Mouse (Mus musculus) telencephalon, adult 2 months (tissue): ENCODE data around the gene Dpm2.
A peak's percentile ranks its signal among the peaks of the same experiment; 100 is the strongest.

Experiments used
- DNase-seq: peaks from one replicate; pipeline ENCODE4 v3.0.0-alpha.2; 2011; ENCODE audit warnings: low read depth, low spot score

Gene Dpm2

GRCm38 (mm10) chr2:32570698-32571494 is at the start of gene Dpm2:
Gene Dpm2 (plus strand): TSS chr2:32570858.
- peak; percentile 94 for DNase-seq

- DNase-seq = no peak
Measured at GRCm38 (mm10) chr2:32524536-32525031, 46.1 kb upstream of the Dpm2 start.

GRCm38 (mm10) chr2:32525816-32526215 is 44.8 kb upstream of the Dpm2 start:
- no peak for DNase-seq

- DNase-seq = no peak
Measured at GRCm38 (mm10) chr2:32527468-32527966, 43.1 kb upstream of the Dpm2 start.

- no peak for DNase-seq
Measured at GRCm38 (mm10) chr2:32528326-32528725, 42.3 kb upstream of the Dpm2 start.

- no peak for DNase-seq
Measured at GRCm38 (mm10) chr2:32530479-32530878, 40.2 kb upstream of the Dpm2 start.

GRCm38 (mm10) chr2:32533163-32533562 is 37.5 kb upstream of the Dpm2 start:
- no peak for DNase-seq

- no peak for DNase-seq
Measured at GRCm38 (mm10) chr2:32534061-32534732, 36.5 kb upstream of the Dpm2 start.

- DNase-seq = peak; percentile 94
Measured at GRCm38 (mm10) chr2:32534733-32535471, 35.8 kb upstream of the Dpm2 start, which contains the start of gene Fam102a. Gene Fam102a (plus strand): TSS chr2:32535332.

GRCm38 (mm10) chr2:32535501-32535991 is 35.1 kb upstream of the Dpm2 start:
- no peak for DNase-seq

GRCm38 (mm10) chr2:32536086-32536633 is 34.5 kb upstream of the Dpm2 start:
- no peak for DNase-seq

- DNase-seq = no peak
Measured at GRCm38 (mm10) chr2:32536634-32537359, 33.9 kb upstream of the Dpm2 start.

GRCm38 (mm10) chr2:32537360-32537905 is 33.2 kb upstream of the Dpm2 start:
- DNase-seq = no peak

GRCm38 (mm10) chr2:32537941-32538340 is 32.7 kb upstream of the Dpm2 start:
- no peak for DNase-seq

GRCm38 (mm10) chr2:32538461-32538860 is 32.2 kb upstream of the Dpm2 start:
- no peak for DNase-seq

- no peak for DNase-seq
Measured at GRCm38 (mm10) chr2:32539452-32539981, 31.1 kb upstream of the Dpm2 start.

- no peak for DNase-seq
Measured at GRCm38 (mm10) chr2:32541333-32541908, 29.2 kb upstream of the Dpm2 start.

- DNase-seq = no peak
Measured at GRCm38 (mm10) chr2:32541986-32542573, 28.6 kb upstream of the Dpm2 start.

- no peak for DNase-seq
Measured at GRCm38 (mm10) chr2:32543031-32543449, 27.6 kb upstream of the Dpm2 start.
